Comparison of ENCODE assay signal across 9 mouse cellular contexts in genomic region chr7:61982203-61982932, GRCm38 (mm10).
DNase-seq lines count a peak whose midpoint lies in the region; ATAC-seq and TF ChIP-seq lines count a peak whose summit lies in the region.
"Had no signal": no experiment of that assay in that cellular context is flagged by ENCODE, and none has a peak within 500 bp of the region (broad histone marks: within the 10 kb centered on the region; RNA-seq: fewer than 3 reads in every experiment).

No protein-coding gene starts in this region.

- ATAC-seq in limb, embryonic 13.5 days (ENCODE audit: low FRiP score, low read depth): peak; percentile 81
- ATAC-seq in lung, postnatal 0 days: peak; percentile 85
- peak; percentile 89 for ATAC-seq in stomach, embryonic 15.5 days (ENCODE audit: insufficient read depth, low FRiP score, low read depth)

- no peak for DNase-seq in limb, embryonic 10.5 days (ENCODE audit: low spot score)
- peak; percentile 94 for DNase-seq in cerebellum, postnatal 25 days
- peak; percentile 70 for DNase-seq in layer of hippocampus, adult 11-12 months (ENCODE audit: low spot score)
- DNase-seq in lung, postnatal 0 days (ENCODE audit: low spot score): peak; percentile 71
- DNase-seq in ovary, postnatal 14 days (ENCODE audit: low spot score): no peak
- DNase-seq in gastrocnemius, postnatal 36 days: no peak

- H3K9ac ChIP-seq in limb, embryonic 13.5 days: no peak overlapping the region
- H3K9ac ChIP-seq in lung, postnatal 0 days (replicated peaks; ENCODE audit: low read depth): no peak overlapping the region
- no peak overlapping the region for H3K9ac ChIP-seq in stomach, embryonic 15.5 days
- H3K9ac ChIP-seq: heart, embryonic 13.5 days had no signal

- H3K9me3 ChIP-seq in limb, embryonic 13.5 days: no peaks in the 10 kb centered on the region
- no peaks in the 10 kb centered on the region for H3K9me3 ChIP-seq in limb, embryonic 10.5 days (replicated peaks)
- no peaks in the 10 kb centered on the region for H3K9me3 ChIP-seq in lung, postnatal 0 days (ENCODE audit: low read length)
- no peaks in the 10 kb centered on the region for H3K9me3 ChIP-seq in stomach, embryonic 15.5 days
- H3K9me3 ChIP-seq: heart, embryonic 13.5 days had no signal

- no peak overlapping the region for H3K4me2 ChIP-seq in limb, embryonic 13.5 days (replicated peaks)
- H3K4me2 ChIP-seq in lung, postnatal 0 days (replicated peaks; ENCODE audit: low read depth, low read length): no peak overlapping the region
- H3K4me2 ChIP-seq in stomach, embryonic 15.5 days: no peak overlapping the region
- H3K4me2 ChIP-seq: heart, embryonic 13.5 days had no signal

- 46% methylated on average over 2 of the region's 2 CpGs for WGBS in limb, embryonic 13.5 days
- WGBS in limb, embryonic 10.5 days: 69% methylated on average over 2 of the region's 2 CpGs
- 22% methylated on average over 2 of the region's 2 CpGs for WGBS in lung, postnatal 0 days
- WGBS in stomach, embryonic 15.5 days: 27% methylated on average over 2 of the region's 2 CpGs

- intact Hi-C loops in gastrocnemius, postnatal 36 days (cut with DNase I): no loop called here

- 0 out of 2 replicates have a peak, but pooled peaks have one; percentile 7 for TF ChIP-seq EP300 in lung, postnatal 0 days (IDR thresholded peaks at IDR 0.05)

- H3K4me1 ChIP-seq in limb, embryonic 13.5 days: no peaks in the 10 kb centered on the region
- H3K4me1 ChIP-seq in limb, embryonic 10.5 days: no peaks in the 10 kb centered on the region
- H3K4me1 ChIP-seq in lung, postnatal 0 days (ENCODE audit: insufficient read depth, low read depth, low read length): no peaks in the 10 kb centered on the region
- H3K4me1 ChIP-seq in stomach, embryonic 15.5 days: no peaks in the 10 kb centered on the region
- H3K4me1 ChIP-seq: heart, embryonic 13.5 days had no signal

- no peaks in the 10 kb centered on the region for H3K27me3 ChIP-seq in limb, embryonic 13.5 days
- no peaks in the 10 kb centered on the region for H3K27me3 ChIP-seq in limb, embryonic 10.5 days (ENCODE audit: low read depth, poor library complexity, severe bottlenecking)
- H3K27me3 ChIP-seq in lung, postnatal 0 days (replicated peaks; ENCODE audit: insufficient read depth, low read length): no peaks in the 10 kb centered on the region
- no peaks in the 10 kb centered on the region for H3K27me3 ChIP-seq in stomach, embryonic 15.5 days (replicated peaks)
- H3K27me3 ChIP-seq: heart, embryonic 13.5 days had no signal

- H3K27ac ChIP-seq in limb, embryonic 13.5 days: no peak overlapping the region
- H3K27ac ChIP-seq in limb, embryonic 10.5 days: no peak overlapping the region
- no peak overlapping the region for H3K27ac ChIP-seq in lung, postnatal 0 days (ENCODE audit: low read length)
- H3K27ac ChIP-seq in stomach, embryonic 15.5 days: no peak overlapping the region
- H3K27ac ChIP-seq: heart, embryonic 13.5 days had no signal

- no peak overlapping the region for H3K4me3 ChIP-seq in limb, embryonic 13.5 days
- H3K4me3 ChIP-seq in limb, embryonic 10.5 days: no peak overlapping the region
- no peak overlapping the region for H3K4me3 ChIP-seq in lung, postnatal 0 days (ENCODE audit: low read depth, low read length)
- no peak overlapping the region; the same call in 1 of the 2 replicates for H3K4me3 ChIP-seq in stomach, embryonic 15.5 days (replicated peaks)
- H3K4me3 ChIP-seq: heart, embryonic 13.5 days had no signal

- no peaks in the 10 kb centered on the region for H3K36me3 ChIP-seq in limb, embryonic 13.5 days
- H3K36me3 ChIP-seq in limb, embryonic 10.5 days: no peaks in the 10 kb centered on the region
- H3K36me3 ChIP-seq in lung, postnatal 0 days (ENCODE audit: insufficient read depth, low read length): no peaks in the 10 kb centered on the region
- no peaks in the 10 kb centered on the region for H3K36me3 ChIP-seq in stomach, embryonic 15.5 days
- H3K36me3 ChIP-seq: heart, embryonic 13.5 days had no signal

- TF ChIP-seq CTCF in lung, postnatal 0 days (IDR thresholded peaks at IDR 0.05): no peak

Comparison
In these comparisons a context has a peak if more than half of its experiments do, and no peak if none do; other contexts are left out.
1. DNase-seq: peak in cerebellum, postnatal 25 days (2 of 2), layer of hippocampus, adult 11-12 months (single experiment) and lung, postnatal 0 days (single experiment); none in limb, embryonic 10.5 days (single experiment), ovary, postnatal 14 days (single experiment) and gastrocnemius, postnatal 36 days (0 of 2).
2. Peak in every context shown above with its lines, with median percentiles within 50 percentile points of each other: ATAC-seq.